Mouse (Mus musculus) natural killer cell, adult 2 months (primary cell): ENCODE data around the gene Snap29.

Experiments used
- DNase-seq, 2 experiments: peaks; one replicate each; pipeline ENCODE4 v3.0.0; 2022; ENCODE audit warnings: low spot score in 2 of 2

The Snap29 gene

DNA sequence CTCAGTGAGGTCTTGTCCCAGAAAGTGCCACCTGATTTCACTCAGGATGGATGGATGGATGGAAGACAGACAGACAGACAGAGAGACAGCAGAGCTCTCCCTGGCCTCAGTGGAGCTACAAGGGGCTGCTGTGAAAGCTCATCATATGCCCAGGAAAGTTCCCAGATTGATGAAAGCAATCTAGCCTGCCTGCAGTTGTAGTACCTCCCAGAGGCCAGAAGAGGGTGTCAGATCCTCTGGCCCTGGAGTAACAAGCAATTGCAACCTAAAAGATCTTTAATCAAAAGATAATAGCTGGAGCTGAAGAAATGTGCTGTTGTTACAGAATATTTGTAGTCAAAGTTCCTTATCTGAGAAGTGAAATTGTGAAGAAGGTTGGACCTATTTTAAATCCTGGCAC, 68.3 kb downstream of the Snap29 start:
- peak; percentile 11 to 32 for DNase-seq

DNA sequence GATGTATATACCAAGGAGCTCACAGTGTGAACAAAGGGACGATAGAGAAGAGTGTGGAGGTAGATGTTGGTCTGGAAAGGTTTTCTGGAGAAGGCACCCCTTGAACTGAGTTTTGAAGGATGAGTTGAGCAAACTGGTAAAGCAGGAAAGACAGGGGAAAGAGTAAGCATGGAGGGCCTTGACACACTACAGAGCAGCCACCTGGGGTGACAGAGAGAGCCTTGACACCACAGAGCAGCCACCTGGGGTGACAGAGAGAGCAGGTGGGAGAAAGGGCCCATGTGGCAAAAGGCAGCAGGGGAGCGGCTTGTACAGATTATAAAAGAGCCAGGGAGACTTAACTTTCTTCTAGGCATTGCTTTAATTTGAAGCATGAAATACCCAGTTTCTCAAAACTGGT, 69.0 kb downstream of the Snap29 start:
- no peak for DNase-seq

DNA sequence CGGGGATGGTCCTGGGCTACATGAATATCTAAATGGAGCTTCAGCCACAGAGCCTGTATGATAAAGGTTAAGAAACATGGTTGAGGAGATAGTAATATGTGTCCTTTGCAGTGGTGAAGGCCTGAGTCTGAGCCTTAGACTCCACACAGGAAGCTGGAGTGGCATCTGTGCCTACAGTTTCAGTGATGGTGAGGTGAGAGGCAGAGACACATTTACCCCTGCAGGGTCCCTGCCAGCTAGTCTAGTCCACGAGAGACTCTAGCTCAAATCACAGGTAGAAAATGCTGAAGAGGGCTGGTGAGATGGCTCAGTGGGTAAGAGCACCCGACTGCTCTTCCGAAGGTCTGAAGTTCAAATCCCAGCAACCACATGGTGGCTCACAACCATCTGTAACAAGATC, 69.5 kb downstream of the Snap29 start:
- DNase-seq, result no peak

DNA sequence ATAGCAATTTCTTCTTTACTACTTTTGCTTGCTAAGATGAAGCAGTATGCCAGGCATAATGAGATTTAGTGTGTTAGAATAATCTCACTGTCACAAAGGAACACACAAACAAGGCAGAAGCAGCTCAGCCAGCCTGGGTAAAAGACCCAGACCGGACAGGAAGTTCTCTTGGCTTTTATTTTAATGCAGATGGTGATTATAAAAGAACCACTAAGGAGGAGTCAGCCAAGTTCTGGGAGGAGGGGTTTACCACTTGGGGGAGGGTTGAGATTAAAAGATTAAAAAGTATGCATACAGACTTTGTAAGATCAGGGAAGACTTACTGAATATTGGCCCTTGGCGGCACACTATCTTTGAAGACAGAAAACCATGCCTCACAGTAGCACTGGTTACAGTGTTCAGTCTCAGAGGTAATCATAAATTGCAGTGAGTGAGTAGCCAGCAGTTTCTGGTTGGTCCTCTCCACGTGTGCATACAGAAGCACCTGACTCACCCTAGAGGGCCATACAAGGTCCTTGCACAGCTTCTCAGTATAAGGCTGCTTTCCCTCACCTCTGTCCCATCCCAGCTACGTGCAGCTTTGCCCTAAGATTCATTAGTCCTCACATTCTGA, 72.7 kb downstream of the Snap29 start:
- no peak for DNase-seq
